Mouse (Mus musculus) kidney, adult 9 months (tissue): Measurements from ENCODE around the gene Rnps1.
A peak's percentile ranks its signal among the peaks of the same experiment; 100 is the strongest.
"Not testable (repeated sequence)": the region's sequence is repeated elsewhere in the genome, so short reads cannot be mapped to it uniquely, and the experiment has no call there.

Experiments used
- DNase-seq: peaks from one replicate; pipeline ENCODE4 v3.0.0; 2022

Rnps1 gene

DNA sequence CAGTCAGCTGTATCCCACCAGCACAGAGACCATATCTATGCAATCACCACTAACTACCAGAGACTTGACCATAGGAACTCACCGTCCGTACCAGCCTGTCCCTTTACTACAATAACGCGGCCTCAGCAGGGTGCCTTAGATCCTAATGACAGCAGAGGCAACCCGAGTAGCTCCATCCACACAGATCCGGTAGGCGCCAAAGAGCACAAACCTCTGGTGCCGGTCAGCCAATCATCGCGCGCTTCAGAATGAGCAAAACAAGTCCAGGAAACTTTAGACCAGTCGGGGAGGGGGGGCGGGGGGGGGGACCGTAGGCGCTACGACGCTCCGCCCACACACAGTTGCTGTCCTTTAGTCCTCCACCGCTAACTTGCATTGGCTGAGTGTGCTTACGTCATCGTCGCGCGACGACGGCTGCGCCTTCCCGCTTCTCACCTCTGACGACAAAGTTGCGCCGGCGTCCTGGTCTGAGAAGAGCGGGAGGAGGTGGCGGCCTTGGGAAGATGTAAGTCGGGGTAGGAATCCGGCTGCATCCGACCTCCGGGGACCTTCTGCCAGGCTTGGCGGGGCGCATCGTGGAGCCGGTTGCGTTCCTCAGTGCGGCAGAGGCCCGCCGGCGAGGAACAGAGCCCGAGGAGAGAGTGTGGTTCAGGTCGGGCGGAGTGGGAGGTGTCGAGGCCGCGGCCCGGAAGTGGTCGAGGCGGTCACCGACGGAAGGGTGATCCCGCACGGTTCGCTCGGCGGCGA, at the start of gene Rnps1:
TSS of gene Rnps1 (plus strand) at position 336 of the 747 bp plus-strand sequence.
- DNase-seq, result peak; percentile 94

GRCm38 (mm10) chr17:24365863-24366262, 48.5 kb upstream of the Rnps1 start:
- DNase-seq, result no peak

DNA sequence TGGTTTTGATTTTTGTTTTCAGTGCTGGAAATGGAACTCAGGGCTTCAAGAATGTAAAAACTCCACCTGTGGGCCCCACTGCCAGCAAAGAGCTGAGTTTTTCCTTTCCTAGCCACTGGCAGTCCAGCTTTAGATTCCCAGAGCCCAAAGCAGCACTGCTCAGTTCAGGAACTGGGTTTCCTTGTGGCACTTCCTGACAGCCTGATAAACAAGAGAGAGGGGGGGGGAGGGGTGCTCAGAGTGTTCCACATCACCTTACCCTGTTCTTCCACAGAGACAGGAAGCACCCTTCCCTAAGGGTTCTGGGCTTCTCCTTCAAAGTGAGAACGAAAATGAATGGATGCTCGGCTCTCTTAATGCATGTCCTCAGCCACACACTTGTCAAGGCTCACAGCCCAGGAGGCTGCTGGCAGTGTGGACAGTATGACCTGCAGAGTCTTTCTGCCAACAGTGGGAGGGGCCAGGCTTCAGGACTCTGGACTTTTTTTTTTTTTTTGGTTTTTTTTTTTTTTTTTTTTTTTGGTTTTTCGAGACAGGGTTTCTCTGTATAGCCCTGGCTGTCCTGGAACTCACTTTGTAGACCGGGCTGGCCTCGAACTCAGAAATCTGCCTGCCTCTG, 39.2 kb upstream of the Rnps1 start:
- peak; percentile 70 for DNase-seq

DNA sequence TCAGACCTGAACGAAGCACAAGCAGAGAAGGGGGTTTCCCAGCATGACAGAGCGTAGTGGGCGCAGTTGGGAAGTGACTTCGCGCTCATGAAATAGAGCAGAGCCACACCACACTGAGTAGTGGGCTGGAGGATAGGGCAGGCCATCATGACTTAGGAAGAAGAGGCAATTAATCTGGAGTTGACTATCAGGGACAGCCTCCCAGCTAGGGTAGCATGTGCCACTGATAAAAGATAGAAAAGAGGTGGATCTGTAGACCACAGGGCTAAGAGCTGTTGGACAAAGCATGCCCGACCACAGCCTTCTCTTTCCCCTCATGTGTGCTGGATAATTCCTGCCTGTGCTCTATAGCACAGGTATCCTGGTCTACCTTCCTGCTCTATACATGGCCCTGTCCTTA, 38.5 kb upstream of the Rnps1 start:
- no peak for DNase-seq

- no peak for DNase-seq
Observed at GRCm38 (mm10) chr17:24378496-24378895, 35.9 kb upstream of the Rnps1 start.

DNA sequence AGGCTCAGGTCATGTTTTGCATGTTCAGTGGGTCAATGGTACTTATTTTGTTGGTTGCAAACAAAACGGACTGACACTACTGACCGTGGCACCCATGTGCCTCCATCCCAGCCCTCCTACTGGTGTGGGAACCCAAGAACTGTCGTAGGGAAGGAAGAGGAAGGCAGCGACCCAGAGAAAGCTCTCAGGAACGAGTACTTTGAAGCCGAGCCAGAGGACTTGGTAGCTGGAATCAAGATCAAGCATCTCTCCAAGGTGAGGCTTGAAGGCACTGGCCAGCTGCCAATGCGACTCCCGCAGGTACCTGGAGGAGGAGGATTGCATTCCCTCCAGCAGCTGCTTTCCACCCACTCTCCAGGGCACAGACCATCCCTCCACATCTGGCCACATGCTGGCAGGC, 30.6 kb upstream of the Rnps1 start:
- DNase-seq, result no peak

DNA sequence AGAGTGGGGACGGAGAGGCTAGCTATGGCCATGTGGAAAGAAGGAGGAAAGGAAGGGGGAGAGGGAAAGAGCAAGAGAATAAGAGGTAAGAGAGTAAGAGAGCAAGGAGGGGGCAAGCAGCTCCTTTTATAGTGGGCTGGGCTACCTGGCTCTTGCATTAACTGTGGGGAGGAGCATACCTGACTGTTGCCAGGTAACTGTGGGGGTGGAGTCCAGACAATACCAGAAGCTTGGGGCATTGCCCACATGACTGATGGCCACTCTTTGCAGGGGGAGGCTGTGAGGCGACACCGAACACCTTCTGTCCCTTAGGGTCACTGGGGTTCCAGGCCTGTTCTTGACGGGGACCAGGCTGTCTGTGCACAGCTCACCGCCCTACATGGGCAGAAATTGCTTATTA, 25.7 kb upstream of the Rnps1 start:
- no peak for DNase-seq

GRCm38 (mm10) chr17:24389865-24390264, 24.5 kb upstream of the Rnps1 start:
- DNase-seq, result peak; percentile 68

DNA sequence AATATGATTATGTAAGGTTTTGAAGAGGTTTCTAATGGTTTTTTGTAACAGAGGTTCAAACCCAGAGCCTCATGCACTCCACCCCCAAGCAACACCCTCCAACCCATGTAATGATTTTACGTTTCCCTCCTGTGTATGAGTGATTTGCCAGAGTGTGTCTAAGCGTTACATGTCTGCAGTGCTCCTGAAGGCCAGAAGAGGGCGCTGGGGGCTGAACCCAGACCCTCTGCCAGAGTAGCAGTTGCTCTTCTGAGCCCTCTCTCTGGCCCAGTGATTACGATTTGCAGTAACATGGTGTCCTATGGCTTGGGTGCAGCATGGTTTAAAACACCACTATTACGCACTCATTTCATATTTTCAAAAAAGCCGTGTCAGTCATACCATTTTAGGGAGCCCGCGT, 23.2 kb upstream of the Rnps1 start:
- DNase-seq, result no peak

DNA sequence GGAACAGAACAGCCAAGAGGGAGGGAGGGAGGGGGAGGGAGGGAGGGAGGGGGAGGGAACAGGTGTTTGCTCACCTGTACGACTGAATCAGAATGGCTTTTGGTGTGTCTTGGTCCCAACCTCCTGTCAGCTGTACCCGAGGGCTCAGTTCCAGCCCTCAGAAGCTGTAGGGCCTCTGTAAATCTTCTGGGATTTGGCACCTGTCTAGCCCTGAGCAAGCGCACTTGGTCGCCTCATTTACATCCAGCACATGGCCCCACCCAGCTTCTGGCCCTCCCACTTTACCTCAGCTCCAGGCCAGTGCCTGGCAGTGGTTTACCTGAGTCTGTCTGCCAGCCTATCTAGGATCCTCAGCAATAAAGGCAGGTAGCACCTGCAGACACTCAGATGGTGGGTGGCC, 20.8 kb upstream of the Rnps1 start:
- DNase-seq, result no peak

DNA sequence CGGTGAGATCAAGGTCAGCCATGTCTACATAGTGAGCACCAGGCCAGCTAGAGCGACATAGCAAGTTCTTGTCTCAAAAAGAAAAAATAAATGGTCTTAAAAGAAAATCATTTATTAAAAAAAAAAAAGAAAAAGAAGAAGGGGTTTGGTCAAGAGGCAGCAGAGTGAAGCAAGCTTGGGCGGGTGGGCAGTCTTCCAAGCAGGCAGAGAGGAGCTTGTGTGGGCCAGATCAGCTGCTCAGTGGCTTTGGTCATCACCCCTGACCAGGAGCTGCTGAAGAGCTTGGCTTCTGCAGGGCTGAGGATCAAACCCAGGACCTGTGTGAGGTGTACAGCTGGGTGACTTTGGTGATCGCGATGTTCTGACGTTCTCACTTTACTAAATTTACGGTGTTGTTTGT, 19.9 kb upstream of the Rnps1 start:
- DNase-seq, result no peak

DNA sequence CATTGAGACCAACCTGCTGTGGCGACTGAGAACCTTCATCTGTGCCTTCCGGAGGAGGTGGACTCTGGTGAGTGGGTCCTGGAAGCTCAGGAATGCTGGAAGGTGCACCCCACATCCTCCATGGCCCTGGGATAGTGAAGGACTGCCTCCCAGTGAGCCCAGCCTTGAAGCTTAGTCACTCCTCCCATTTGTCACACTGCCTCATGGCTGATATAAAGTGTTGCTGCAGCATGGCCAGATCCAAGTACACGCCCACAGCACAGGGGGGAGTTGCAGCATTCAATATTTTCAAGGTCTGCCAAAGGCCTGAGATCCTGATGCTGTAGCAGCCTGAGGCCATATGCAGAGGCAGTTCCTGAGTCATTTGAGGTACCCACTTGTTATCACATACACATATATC, 12.0 kb upstream of the Rnps1 start:
- DNase-seq, result no peak

GRCm38 (mm10) chr17:24407116-24407803, 7.1 kb upstream of the Rnps1 start:
- no peak for DNase-seq

DNA sequence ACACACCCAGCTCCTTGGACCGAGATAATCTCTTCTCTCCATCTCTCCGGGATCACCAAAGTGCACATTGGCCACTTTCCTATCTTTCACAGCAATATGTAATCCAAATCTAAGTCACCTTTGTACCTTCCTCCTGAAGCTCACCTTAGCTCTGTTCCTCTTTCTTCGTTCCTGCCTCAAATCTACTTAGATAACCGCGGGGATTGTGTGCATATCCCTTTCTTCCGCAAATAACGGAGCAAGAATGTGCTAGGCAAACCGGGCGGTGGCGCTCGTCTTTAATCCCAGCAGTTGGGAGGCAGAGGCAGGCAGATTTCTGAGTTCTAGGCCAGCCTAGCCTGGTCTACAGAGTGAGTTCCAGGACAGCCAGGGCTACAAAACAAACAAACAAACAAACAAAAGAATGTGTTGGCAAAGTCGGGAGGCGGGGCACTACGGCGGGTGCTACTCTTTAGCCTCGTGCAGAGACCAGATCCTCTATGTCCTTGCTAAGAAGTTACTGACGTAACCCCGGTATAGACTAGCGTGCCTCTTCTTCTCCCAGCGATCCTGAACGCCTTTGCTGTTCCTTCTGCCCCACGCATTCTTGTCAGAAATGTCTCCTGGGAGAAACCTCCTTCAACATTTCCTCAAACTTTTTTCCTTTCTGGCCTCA, 681 bp upstream of the Rnps1 start:
- no peak for DNase-seq

DNA sequence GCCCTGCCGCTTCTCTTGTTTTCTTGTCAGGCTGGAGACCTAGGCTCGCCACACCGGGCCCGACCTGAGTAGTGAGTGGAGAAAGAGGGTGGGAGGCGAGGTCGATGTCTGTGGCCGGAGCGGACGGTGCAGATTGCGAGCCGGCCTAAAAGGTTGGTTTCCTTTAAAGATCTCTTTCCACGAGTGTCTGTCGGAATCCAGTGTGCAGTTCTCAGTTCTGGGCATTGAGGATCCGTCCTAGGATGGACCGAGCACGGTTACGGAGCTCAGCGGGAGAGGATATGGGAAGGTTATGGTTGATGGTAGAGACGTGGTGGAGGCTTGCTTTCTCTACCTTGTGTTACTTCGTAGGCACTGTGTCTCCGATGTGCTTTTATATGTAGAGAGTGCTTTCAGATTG, 646 bp downstream of the Rnps1 start:
- DNase-seq, result no peak

DNA sequence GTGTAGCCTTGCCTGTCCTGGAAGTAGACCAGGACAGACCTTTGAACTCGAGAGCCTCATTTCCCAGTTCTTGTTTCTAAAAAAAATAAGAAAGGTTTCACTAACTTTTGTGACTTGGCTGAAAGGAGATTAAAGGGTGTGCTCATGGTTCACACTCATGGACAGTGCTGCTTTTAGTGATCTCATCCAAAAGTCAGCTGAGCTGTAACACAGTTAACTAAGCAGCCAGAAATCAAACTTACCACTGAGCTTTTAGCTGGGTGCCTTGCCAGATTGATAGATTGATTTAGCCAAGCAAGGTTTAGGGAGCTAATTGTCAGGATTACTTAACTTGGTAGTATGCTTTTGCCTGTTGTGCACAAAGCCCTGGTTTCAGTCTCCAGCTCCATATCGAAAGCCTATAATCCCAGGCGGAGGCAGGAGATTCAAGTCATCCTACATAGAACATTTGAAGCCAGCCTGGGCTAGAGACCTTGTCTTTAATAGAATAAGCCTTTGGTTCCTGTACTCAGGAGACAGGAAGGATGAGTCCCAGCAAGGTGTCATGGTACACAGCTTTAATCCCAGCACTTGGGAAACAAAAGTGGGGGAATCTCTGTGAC, 1.8 kb downstream of the Rnps1 start:
- DNase-seq, result peak; percentile 28

DNA sequence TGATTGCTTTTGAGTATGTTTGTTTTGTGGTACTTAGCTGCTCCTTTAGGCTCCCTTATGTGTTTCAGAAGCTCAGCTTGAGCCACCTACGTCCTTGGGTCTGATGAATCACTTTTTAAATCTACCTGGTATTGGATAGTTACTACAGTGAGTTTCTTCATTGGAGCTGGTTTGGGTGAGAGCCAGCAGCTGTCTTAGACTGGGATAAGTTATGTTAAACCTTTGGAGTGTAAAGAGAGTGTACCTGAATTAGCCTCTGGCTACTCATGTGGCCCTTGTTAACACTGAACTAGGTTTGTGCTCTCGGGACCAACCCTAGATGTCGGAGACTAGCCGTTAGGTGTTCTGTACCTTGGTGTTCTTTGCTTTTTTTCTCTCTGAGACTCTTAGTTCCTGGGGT, 8.7 kb downstream of the Rnps1 start:
- no peak for DNase-seq

DNA sequence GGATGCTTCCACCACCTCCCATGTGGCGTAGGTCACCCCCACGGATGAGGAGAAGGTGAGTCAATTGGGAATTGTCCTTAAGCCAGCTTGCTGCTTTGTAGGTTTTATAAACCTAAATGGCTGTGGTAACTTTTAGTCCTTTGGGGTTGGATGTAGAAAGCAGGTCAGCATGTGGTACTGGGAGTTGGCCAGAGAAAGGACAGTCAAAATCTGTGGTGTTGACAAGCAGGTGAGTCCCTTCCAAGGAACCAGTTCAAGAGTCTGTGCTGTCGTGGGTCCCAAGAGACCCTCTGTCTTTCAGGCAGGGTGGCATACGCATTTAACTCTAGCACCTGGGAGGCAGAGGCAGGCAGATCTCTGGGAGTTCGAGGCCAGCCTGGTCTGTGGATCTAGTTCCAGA, 10.1 kb downstream of the Rnps1 start:
- DNase-seq, result no peak

- DNase-seq, result not testable (repeated sequence)
Observed at GRCm38 (mm10) chr17:24425326-24425725, 11.0 kb downstream of the Rnps1 start.

DNA sequence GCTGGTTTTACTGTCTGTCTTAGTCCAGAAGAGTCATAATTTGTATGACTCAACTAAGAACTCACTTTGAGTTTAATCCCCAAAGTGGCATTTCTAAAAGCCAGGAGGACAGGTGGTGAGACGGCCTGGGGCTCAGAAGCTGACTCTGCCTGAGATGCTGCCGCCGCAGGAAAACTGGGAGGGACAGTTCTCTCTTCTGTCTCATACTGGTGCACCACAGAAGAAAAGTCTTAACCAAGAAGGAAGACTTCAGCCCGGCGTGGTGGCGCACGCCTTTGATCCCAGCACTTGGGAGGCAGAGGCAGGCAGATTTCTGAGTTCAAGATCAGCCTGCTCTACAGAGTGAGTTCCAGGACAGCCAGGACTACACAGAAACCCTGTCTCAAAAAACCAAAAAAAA, 11.5 kb downstream of the Rnps1 start:
- DNase-seq, result no peak

DNA sequence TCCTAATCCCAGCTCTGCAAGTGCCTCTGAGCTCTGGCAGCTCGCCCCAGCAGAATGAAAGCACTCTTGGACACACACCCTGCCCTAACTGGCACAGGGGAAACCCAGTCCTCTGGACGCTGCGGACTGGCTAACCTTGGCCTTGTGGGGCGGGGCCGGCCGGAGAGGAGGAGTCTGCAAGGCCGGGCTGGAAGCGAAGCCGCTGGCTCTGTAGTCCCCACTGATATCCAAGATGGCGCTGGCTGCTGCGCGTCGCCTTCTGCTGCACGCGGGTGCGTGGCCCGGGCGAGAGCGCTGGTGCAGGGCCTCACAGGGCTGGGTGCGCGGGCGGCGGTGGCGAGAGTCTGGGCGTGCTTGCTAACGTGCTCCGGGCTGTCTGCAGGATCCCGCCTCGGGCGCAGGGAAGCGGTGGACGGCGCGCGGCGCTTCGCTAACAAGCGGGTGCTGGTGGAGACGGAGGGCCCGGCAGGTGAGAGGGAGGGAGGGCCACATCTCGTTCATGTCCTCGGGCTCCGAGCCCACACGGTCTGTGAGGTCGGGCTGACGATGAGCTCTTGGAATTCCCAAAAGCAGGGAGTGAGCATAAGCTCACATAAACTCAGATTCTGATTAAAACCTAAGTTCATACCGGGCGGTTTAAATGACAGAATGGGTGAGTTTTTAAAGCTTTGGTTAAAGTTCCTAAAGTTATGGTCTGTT, 12.3 kb downstream of the Rnps1 start, which contains the start of gene Eci1:
TSS of gene Eci1 (plus strand) at position 171 of the 699 bp plus-strand sequence.
- DNase-seq, result peak; percentile 99

GRCm38 (mm10) chr17:24427170-24427557, 12.8 kb downstream of the Rnps1 start:
- peak; percentile 49 for DNase-seq
